Mouse (Mus musculus) embryonic stem cell, embryonic (primary cell): ENCODE results near the gene Smug1.

Source experiments
- CTCF ChIA-PET, 4 experiments: fragments of 300-600 bp in 2 of 4; fragments of 350-600 bp in 2 of 4; sonication (Branson Sonifier 250); formaldehyde crosslinking; loops; one replicate each; lab custom pipeline; 2022; ENCODE audit warnings: inconsistent platforms in 2 of 4; lab: Charles Lee
- POLR2A ChIA-PET, 4 experiments: fragments of 300-600 bp in 2 of 4; fragments of 350-600 bp in 2 of 4; sonication (Branson Sonifier 250); formaldehyde crosslinking; loops; one replicate each; lab custom pipeline; 2022; ENCODE audit warnings: antibody characterized with exemption in 4 of 4, inconsistent platforms in 1 of 4; lab: Charles Lee

The Smug1 gene

GRCm38 (mm10) chr15:103167042-103167615 is at the start of gene Smug1:
Smug1 (minus strand) TSS chr15:103167092.
- POLR2A ChIA-PET = interaction anchor here in 1 of 4 experiments (0.8 to 1.9 kb wide), 3 partner anchors 7 to 185 kb away, joined by 3 to 7 read pairs (median 4); no protein-coding TSS in a partner anchor
- CTCF ChIA-PET = interaction anchor here in 1 of 4 experiments (0.8 to 1.9 kb wide), 4 partner anchors 10 to 196 kb away, joined by 3 to 14 read pairs (median 4); no protein-coding TSS in a partner anchor

GRCm38 (mm10) chr15:103216052-103216451 is 49.2 kb upstream of the Smug1 start:
- CTCF ChIA-PET = interaction anchor here in 3 of 4 experiments (0.6 to 2.0 kb wide), 7 partner anchors 33 to 105 kb away, joined by 3 to 8 read pairs (median 3); no protein-coding TSS in a partner anchor
- POLR2A ChIA-PET = interaction anchor here (0.6 to 27.8 kb wide), 25 partner anchors 8 to 545 kb away, joined by 3 to 700 read pairs (median 5); partner anchors contain the start of genes Cbx5 (in 4 of the 4), Hnrnpa1 (in 3 of the 4) and Copz1 (in 2 of the 4)

GRCm38 (mm10) chr15:103214971-103215907 is 48.3 kb upstream of the Smug1 start:
- POLR2A ChIA-PET = interaction anchor here (0.6 to 27.8 kb wide), 46 partner anchors 7 to 545 kb away, joined by 3 to 700 read pairs (median 4); partner anchors contain the start of genes Cbx5 (in 4 of the 4), Hnrnpa1 (in 3 of the 4) and Copz1 (in 2 of the 4)
- CTCF ChIA-PET = interaction anchor here (0.5 to 2.0 kb wide), 18 partner anchors 9 to 1980 kb away, joined by 3 to 13 read pairs (median 4); no protein-coding TSS in a partner anchor

DNA sequence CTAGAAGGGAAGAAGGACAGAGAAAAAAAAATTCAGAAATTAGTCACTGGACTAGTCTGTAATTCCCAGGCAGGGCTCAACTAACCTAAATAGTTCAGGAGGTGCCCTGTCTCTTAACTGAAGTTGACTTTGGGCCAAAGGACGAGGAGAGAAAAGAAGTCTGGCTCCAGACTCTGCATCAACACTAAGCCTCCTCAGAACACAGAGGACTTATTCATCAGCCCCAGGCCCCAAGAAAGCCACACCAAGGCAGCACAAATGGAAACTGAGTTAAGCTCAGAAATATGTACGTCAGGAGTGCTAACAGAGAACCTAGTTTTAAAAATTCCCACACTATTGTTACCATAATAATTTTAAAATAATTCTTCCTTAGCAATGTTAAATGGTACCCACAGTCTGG is 47.3 kb upstream of the Smug1 start:
- ChIA-PET POLR2A (interaction anchor here (0.7 to 27.8 kb wide), 24 partner anchors 8 to 107 kb away, joined by 3 to 700 read pairs (median 5); partner anchors contain the start of genes Cbx5 (in 3 of the 4), Copz1 (in 2 of the 4) and Hnrnpa1 (in 2 of the 4)), CTCF (interaction anchor here in 2 of 4 experiments (0.6 to 2.0 kb wide), 7 partner anchors 26 to 1979 kb away, joined by 3 to 13 read pairs (median 5); no protein-coding TSS in a partner anchor)

GRCm38 (mm10) chr15:103205156-103205555 is 38.3 kb upstream of the Smug1 start:
- CTCF ChIA-PET = interaction anchor here in 1 of 4 experiments (0.6 to 1.8 kb wide), 8 partner anchors 14 to 111 kb away, joined by 3 to 7 read pairs (median 4); no protein-coding TSS in a partner anchor
- POLR2A ChIA-PET = interaction anchor here in 2 of 4 experiments (0.6 to 2.2 kb wide), 11 partner anchors 10 to 127 kb away, joined by 3 to 7 read pairs (median 5); partner anchors contain the start of genes Cbx5 (in 2 of the 2), Copz1 (in 2 of the 2) and Hnrnpa1 (in 1 of the 2)

GRCm38 (mm10) chr15:103202088-103202793 is 35.3 kb upstream of the Smug1 start:
- CTCF ChIA-PET = interaction anchor here in 2 of 4 experiments (0.7 to 1.5 kb wide), 3 partner anchors 11 to 82 kb away, joined by 3 to 4 read pairs (median 3); no protein-coding TSS in a partner anchor
- POLR2A ChIA-PET = interaction anchor here in 3 of 4 experiments (0.6 to 2.4 kb wide), 12 partner anchors 11 to 732 kb away, joined by 3 to 9 read pairs (median 3); partner anchors contain the start of gene Pcbp2 (in 1 of the 3)

- POLR2A ChIA-PET = interaction anchor here in 2 of 4 experiments (0.8 to 4.4 kb wide), 11 partner anchors 10 to 143 kb away, joined by 3 to 21 read pairs (median 5); partner anchors contain the start of genes Cbx5 (in 2 of the 2), Copz1 (in 2 of the 2) and Hnrnpa1 (in 1 of the 2)
These were observed 30.9 kb upstream of the Smug1 start for GRCm38 (mm10) chr15:103197785-103198184.

GRCm38 (mm10) chr15:103196835-103197234 is 29.9 kb upstream of the Smug1 start:
- POLR2A ChIA-PET = interaction anchor here in 3 of 4 experiments (0.5 to 4.4 kb wide), 7 partner anchors 9 to 76 kb away, joined by 3 to 21 read pairs (median 5); partner anchors contain the start of genes Cbx5 (in 2 of the 3), Copz1 (in 1 of the 3) and Hnrnpa1 (in 1 of the 3)
- CTCF ChIA-PET = interaction anchor here in 1 of 4 experiments (2.2 kb wide), 1 partner anchor 118 kb away, joined by 5 read pairs; no protein-coding TSS in a partner anchor

More at GRCm38 (mm10) chr15:103197785-103198184, 30.9 kb upstream of the Smug1 start:
- CTCF ChIA-PET = interaction anchor here in 3 of 4 experiments (0.6 to 1.3 kb wide), 6 partner anchors 12 to 123 kb away, joined by 3 to 4 read pairs (median 4); no protein-coding TSS in a partner anchor

DNA sequence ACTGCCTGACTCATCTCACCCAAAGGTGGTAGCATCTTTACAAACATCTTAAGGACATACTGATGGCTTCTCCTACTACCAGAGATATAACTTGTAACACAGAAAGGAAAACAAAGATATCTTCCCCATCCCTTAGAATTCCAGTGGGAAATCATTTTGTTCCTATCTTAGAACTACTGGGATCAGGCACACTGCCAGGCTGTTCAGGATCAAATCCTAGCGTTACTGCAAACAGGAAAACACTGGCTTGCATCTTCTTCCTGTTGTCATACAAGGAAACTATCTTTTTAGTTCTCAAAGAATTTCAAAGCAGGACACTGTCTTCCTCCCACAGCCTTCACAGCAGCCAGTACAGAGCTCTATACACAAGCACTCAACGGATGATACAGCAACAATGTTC is 26.7 kb upstream of the Smug1 start:
- CTCF ChIA-PET = interaction anchor here in 1 of 4 experiments (1.2 kb wide), 1 partner anchor 11 kb away, joined by 3 read pairs; no protein-coding TSS in a partner anchor
- POLR2A ChIA-PET = interaction anchor here in 2 of 4 experiments (0.6 to 2.0 kb wide), 2 partner anchors 15 to 46 kb away, joined by 3 to 8 read pairs; partner anchors contain the start of genes Cbx5 (in 1 of the 2) and Hnrnpa1 (in 1 of the 2)

GRCm38 (mm10) chr15:103190531-103191462 is 23.9 kb upstream of the Smug1 start:
- CTCF ChIA-PET = interaction anchor here (0.5 to 14.1 kb wide), 47 partner anchors 7 to 454 kb away, joined by 3 to 250 read pairs (median 4); partner anchors contain the start of genes Copz1 (in 1 of the 4), Gpr84 (in 1 of the 4), Hoxc10 (in 1 of the 4) and Hoxc5 (in 1 of the 4)
- POLR2A ChIA-PET = interaction anchor here (0.7 to 9.3 kb wide), 21 partner anchors 8 to 279 kb away, joined by 3 to 60 read pairs (median 4); partner anchors contain the start of genes Cbx5 (in 2 of the 4) and Hnrnpa1 (in 1 of the 4)

- ChIA-PET CTCF (interaction anchor here in 3 of 4 experiments (0.6 to 14.1 kb wide), 22 partner anchors 9 to 223 kb away, joined by 3 to 250 read pairs (median 5); partner anchors contain the start of genes Copz1 (in 1 of the 3), Gpr84 (in 1 of the 3), Hoxc10 (in 1 of the 3) and Hoxc5 (in 1 of the 3)), POLR2A (interaction anchor here in 3 of 4 experiments (0.5 to 9.3 kb wide), 15 partner anchors 9 to 123 kb away, joined by 3 to 60 read pairs (median 4); partner anchors contain the start of genes Cbx5 (in 2 of the 3) and Hnrnpa1 (in 1 of the 3))
These were observed 23.2 kb upstream of the Smug1 start for GRCm38 (mm10) chr15:103190083-103190482.

- ChIA-PET CTCF (interaction anchor here (0.7 to 14.1 kb wide), 7 partner anchors 11 to 132 kb away, joined by 3 to 250 read pairs (median 5); partner anchors contain the start of gene Gpr84 (in 1 of the 4)), POLR2A (interaction anchor here in 1 of 4 experiments (0.6 to 9.3 kb wide), 5 partner anchors 9 to 896 kb away, joined by 3 to 60 read pairs (median 3); partner anchors contain the start of genes Cbx5, Copz1 and Hnrnpa1)
These were observed 20.9 kb upstream of the Smug1 start for GRCm38 (mm10) chr15:103187803-103188202.

- ChIA-PET POLR2A (interaction anchor here (0.5 to 9.3 kb wide), 37 partner anchors 8 to 884 kb away, joined by 3 to 60 read pairs (median 4); partner anchors contain the start of genes Cbx5 (in 2 of the 4), Copz1 (in 2 of the 4) and Hnrnpa1 (in 2 of the 4)), CTCF (interaction anchor here (0.5 to 14.1 kb wide), 59 partner anchors 8 to 424 kb away, joined by 3 to 250 read pairs (median 5); partner anchors contain the start of genes Gpr84 (in 2 of the 4), Hoxc10 (in 2 of the 4), Copz1 (in 1 of the 4) and Hnrnpa1 (in 1 of the 4))
These were observed 18.7 kb upstream of the Smug1 start for GRCm38 (mm10) chr15:103185462-103186198.
